Mouse (Mus musculus) gastrocnemius, adult 2 months (tissue): Measurements from ENCODE around the gene Robo4. TPM values are rescaled to one million over a fixed set of nuclear protein-coding genes. Genes with fewer than 3 reads are reported as not detected.

ENCODE experiments used
- DNase-seq: peaks from one replicate; pipeline ENCODE4 v3.0.0; 2022
- H3K27ac ChIP-seq: fragments of 200-600 bp; 2 replicates; pipeline ENCODE4 v1.8.1; 2022; ENCODE audit warnings: mild to moderate bottlenecking
- H3K4me3 ChIP-seq: fragments of 200-600 bp; 2 replicates; pipeline ENCODE4 v1.8.1; 2022; ENCODE audit warnings: mild to moderate bottlenecking, moderate library complexity
- CTCF ChIP-seq: fragments of 200-600 bp; IDR thresholded peaks from 2 replicates; pipeline ENCODE4 v1.8.1; 2022; ENCODE audit warnings: antibody characterized with exemption, mild to moderate bottlenecking, moderate library complexity
- intact Hi-C: fragments of 180-260 bp; cut with DNase I; formaldehyde crosslinking; loops from one replicate; pipeline ENCODE4 v1.15.1; 2025
- total RNA-seq, 2 experiments: library from RNA; stranded (reverse); gene quantifications; 2 replicates each; pipeline ENCODE4 v1.2.3; 2021

The Robo4 gene
- total RNA-seq, 2 experiments from 2014 or later, result 8.6 to 10.6 TPM

DNA sequence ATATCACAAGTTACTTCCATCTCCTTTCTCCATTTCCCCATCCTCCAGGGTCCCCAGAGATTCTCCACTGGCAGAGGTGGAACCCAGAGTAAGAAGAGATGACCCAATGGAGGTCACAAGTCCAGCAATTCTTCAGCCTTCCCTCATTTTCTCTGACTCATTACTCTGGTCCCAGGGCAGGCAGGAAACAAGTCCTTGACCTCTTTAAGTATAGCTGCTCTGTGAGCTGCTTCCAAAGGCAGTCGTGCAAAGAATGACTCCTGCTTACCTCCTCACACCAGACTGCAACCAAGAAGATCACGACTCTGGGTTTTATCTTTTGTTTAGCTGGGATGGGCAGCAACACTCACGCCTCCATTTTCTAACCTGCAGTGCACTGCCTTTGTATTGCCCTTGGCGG lies 33.9 kb downstream of the Robo4 start:
- no peak for DNase-seq
- Histone ChIP-seq H3K27ac (no peak overlapping the region), H3K4me3 (no peak overlapping the region)
- TF ChIP-seq CTCF, result no peak
- intact Hi-C loops, result no loop called here

DNA sequence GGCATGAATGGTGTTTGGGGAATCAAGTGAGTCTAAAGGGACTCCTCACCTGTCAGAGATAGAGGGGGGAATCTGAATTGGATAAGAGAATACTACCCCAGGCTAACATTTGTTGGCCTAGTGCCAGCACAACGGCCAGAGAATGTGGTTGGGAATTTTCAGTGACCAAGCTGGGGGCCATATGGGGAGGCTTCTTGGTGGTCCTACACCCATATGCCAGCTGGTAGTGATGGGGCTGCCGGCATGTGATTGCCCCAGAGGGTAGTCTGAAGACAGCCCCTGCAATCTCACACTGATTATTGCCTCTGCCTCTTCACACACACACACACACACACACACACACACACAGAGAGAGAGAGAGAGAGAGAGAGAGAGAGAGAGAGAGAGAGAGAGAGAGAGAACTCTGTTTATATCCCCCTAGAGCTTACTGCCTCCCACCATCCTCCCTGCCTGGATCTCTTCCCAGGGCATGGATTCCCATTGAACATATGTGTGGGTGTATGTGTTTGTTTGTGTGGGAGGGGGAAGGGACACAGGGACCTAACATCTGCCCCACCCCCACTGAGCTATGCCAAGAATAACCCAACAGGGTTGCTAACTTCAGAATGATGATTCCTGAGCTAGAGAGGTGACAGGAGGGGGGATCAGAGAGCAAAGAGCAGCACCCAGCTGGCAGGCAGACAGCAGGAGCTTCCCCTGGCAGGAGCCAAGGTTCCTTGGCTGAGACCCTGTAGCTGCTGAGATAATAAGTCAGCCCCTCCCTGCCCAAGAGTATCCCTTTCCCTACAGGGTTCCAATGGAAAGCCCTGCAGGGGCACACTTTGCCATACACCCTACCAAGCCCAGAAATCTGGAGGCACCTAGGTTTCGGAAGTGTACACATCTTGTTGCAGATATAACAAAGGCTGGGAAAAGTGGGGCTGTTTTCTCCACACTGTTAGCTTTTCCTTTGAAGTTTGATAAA lies 36.4 kb downstream of the Robo4 start:
- Histone ChIP-seq H3K27ac (no peak overlapping the region), H3K4me3 (no peak overlapping the region)
- no peak for TF ChIP-seq CTCF
- no peak for DNase-seq
- intact Hi-C loops, result no loop called here

DNA sequence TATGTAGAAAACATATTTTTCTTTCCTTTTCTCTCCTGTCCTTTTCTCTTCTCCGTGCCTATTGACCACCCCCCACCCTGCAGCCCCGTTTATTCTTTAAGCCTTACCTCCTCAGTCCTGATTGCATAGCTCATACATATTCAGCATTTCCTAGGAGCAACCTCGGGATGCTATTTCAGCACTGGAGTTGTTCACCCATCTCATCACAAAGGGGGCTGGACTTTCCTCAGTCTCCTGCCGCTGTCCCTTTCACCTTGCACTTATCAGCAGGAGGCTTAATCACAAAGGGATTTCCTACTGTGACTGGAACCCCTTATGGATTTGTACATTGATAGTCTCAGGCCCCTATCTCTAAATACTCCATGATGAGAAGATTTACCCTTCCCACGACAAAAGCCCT lies 50.7 kb downstream of the Robo4 start:
- no peak overlapping the region for H3K27ac ChIP-seq
- intact Hi-C loops, result no loop called here
- no peak for DNase-seq
- H3K4me3 ChIP-seq, result no peak overlapping the region
- TF ChIP-seq CTCF, result no peak

DNA sequence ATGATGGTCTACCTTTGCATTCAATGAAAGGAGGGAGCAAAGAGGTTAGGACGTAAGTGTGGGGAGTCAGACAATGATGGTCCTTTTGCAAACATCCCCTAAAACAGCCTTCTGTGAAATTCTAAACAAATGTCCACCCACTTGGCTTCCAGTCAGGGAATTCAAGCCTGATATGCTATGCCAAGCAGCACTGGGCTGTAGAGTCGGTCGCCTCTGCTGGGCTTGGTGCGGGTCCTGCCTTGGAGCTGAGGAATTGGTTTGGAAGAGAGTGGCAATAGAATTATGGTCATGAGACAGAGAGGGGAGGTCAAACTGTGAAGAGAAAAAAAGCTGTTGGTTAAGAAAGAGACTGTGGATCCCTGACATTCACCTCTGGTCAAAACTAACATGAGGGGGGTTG lies 51.6 kb downstream of the Robo4 start:
- no peak for TF ChIP-seq CTCF
- no peak overlapping the region for H3K27ac ChIP-seq
- no peak for DNase-seq
- intact Hi-C loops, result no loop called here
- H3K4me3 ChIP-seq, result no peak overlapping the region

GRCm38 (mm10) chr9:37454011-37454492 lies 52.4 kb downstream of the Robo4 start:
- no peak for DNase-seq
- Histone ChIP-seq H3K4me3 (no peak overlapping the region), H3K27ac (no peak overlapping the region)
- intact Hi-C loops, result no loop called here
- no peak for TF ChIP-seq CTCF

GRCm38 (mm10) chr9:37454991-37455390 lies 53.3 kb downstream of the Robo4 start:
- no peak overlapping the region for H3K4me3 ChIP-seq
- no peak overlapping the region for H3K27ac ChIP-seq
- no peak for DNase-seq
- intact Hi-C loops, result no loop called here
- TF ChIP-seq CTCF, result no peak

GRCm38 (mm10) chr9:37455868-37456267 lies 54.2 kb downstream of the Robo4 start:
- no peak for TF ChIP-seq CTCF
- Histone ChIP-seq H3K4me3 (no peak overlapping the region), H3K27ac (no peak overlapping the region)
- intact Hi-C loops, result no loop called here
- DNase-seq, result no peak

DNA sequence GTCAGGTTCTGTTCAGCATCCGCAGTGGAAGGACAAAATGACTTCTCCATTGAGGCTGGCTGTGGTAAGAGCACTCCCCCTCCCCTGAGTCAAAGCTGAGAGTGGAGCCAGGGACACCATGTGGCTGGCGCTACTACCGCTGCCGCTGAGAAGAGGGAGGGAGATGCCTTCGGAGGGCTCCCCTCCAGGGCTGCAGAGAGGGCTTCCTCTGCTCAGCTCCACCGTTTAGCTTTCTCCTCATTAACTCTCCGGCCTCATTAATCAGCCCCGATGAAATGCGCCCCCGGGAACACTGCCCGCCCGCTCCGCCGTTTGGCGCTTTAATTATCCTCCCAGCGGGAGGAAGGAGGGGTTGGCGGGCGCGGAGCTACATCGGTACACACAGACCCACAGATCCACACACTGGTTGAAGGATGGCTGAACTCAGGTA lies 54.8 kb downstream of the Robo4 start:
- TF ChIP-seq CTCF, result no peak
- no peak for DNase-seq
- Histone ChIP-seq H3K27ac (no peak overlapping the region), H3K4me3 (peak overlapping the region; percentile 43)
- intact Hi-C loops, result no loop called here

DNA sequence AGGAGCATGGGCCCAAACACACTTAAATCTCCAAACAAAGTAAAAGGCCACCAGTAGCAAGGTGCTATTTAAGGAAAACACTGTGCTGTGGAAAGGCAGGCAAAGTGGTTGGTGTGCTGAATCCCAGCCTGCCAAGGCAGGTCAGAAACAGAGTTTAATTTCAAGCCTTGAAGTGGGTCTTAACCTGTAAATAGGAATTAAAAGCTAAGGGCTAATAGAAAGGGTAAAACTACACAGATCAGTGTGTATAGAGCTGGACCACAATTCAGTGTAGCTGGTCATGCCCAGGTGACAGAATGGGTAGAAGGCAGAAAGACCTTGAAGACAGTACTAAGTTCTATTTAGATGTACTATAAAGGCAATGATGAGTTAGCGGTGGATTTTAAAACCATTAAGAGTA lies 55.5 kb downstream of the Robo4 start:
- intact Hi-C loops, result no loop called here
- DNase-seq, result no peak
- no peak overlapping the region for H3K27ac ChIP-seq
- no peak overlapping the region for H3K4me3 ChIP-seq
- TF ChIP-seq CTCF, result no peak

DNA sequence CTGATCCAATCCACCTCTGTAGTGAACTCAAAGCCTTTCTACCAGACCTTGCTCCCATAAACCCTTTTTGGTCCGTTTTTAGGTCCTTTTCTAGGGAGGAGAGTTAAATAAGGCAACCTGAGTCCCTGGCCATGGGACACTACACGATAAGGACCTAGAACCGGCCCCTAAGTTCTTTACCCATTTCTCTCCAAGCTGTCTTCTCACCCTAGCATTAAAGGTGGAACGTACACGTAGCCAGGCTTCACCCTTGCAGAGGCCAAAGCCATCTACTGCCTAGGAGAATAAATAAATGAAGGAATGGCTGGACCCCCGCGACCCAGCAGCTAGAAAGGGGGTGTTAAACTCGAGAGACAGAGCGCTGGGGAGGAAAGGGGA lies 58.0 kb downstream of the Robo4 start:
- no peak for TF ChIP-seq CTCF
- H3K4me3 ChIP-seq, result peak overlapping the region; percentile 71
- intact Hi-C loops, result loop anchor here (2.0 kb wide), 1 partner anchor 85 kb away; no protein-coding TSS in a partner anchor
- no peak for DNase-seq
- H3K27ac ChIP-seq, result no peak overlapping the region

DNA sequence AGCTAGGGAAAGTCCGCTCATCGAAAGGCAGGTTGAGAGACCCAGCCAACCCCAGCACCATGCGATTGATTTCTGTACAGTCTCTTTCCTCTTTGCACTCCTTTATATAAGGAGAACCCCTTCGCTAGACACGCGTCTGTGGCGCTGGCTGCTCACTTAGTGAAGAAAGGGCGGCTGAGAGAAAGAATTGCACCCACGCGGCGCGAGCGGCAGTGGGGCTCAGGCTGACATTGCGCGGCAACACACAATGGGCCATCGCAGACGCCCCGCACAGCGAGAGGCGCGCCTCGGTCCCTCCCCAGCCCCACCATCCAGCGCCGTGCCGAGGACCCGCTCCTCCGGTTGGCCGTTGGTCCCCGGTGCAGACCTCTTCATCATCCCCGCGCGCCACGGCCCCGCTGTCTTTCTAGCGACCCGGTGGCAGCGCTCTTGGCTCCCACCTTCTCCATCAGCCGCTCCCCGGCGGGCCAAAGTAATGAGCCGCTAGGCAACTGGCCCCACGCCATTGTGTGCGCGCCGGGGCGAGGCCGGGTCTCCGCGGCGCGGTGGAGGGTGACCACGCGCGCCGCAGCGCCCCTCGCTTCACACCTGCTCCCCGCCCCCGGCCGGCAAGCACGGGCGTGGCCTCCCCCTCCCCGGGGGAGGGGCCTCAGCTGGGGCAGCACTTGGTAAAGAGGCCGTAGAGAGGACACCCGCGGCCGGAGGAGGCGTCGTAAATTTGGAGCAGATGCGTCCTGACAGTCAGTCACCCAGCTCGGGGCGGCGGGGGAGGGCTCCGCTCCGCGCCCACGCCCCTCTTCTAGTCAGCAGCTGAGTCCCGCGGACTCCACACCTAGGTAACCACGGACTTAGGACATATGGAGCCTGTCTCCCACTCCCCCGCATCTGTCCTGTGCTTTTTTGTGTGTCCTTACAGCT lies 58.6 kb downstream of the Robo4 start:
- Histone ChIP-seq H3K27ac (no peak overlapping the region), H3K4me3 (peak overlapping the region; percentile 71)
- TF ChIP-seq CTCF, result no peak
- intact Hi-C loops, result loop anchor here (2.0 kb wide), 1 partner anchor 84 kb away; no protein-coding TSS in a partner anchor
- peak; percentile 31 for DNase-seq

DNA sequence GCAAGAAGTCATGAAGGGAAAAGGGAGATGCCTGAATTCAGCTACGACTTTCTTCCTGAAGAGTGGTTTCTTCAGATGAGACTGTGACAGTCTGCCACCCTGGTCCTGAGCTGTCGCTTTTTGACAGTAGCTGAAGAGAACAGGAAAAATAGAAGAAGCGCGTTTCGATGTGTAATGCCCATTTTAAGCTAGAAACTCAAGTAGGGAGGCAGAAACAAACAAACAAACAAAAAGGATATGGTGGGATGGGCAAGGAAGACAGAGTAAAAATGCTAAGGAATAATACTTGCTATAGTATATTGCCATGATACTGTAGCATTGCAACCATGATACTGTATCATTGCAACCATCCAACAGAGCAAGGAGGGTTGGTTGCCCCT lies 59.3 kb downstream of the Robo4 start:
- TF ChIP-seq CTCF, result no peak
- Histone ChIP-seq H3K27ac (no peak overlapping the region), H3K4me3 (peak overlapping the region; percentile 71)
- intact Hi-C loops, result loop anchor here (2.0 kb wide), 1 partner anchor 84 kb away; no protein-coding TSS in a partner anchor
- DNase-seq, result no peak

- no peak for TF ChIP-seq CTCF
- intact Hi-C loops, result loop anchor here (2.0 kb wide), 1 partner anchor 83 kb away; no protein-coding TSS in a partner anchor
These were observed 59.9 kb downstream of the Robo4 start for GRCm38 (mm10) chr9:37461571-37461970.

More at GRCm38 (mm10) chr9:37461571-37461970, 59.9 kb downstream of the Robo4 start:
- Histone ChIP-seq H3K4me3 (no peak overlapping the region), H3K27ac (no peak overlapping the region)
- no peak for DNase-seq
